Mouse (Mus musculus) ovary, postnatal 14 days (tissue): Measurements from ENCODE around the gene Stac2.
A peak's percentile ranks its signal among the peaks of the same experiment; 100 is the strongest.

Source experiments
- DNase-seq: peaks from one replicate; pipeline ENCODE4 v3.0.0; 2022; ENCODE audit warnings: low spot score

Gene Stac2

GRCm38 (mm10) chr11:98052989-98053834 lies at the start of gene Stac2:
TSS of gene Stac2 (minus strand) at chr11:98053462.
- peak; percentile 68 for DNase-seq

- no peak for DNase-seq
Observed at GRCm38 (mm10) chr11:98101332-98101731, 48.1 kb upstream of the Stac2 start.

- DNase-seq, result no peak
Observed at GRCm38 (mm10) chr11:98090583-98090982, 37.3 kb upstream of the Stac2 start.

- no peak for DNase-seq
Observed at GRCm38 (mm10) chr11:98088224-98088623, 35.0 kb upstream of the Stac2 start.

GRCm38 (mm10) chr11:98086574-98086973 lies 33.3 kb upstream of the Stac2 start:
- DNase-seq, result no peak

GRCm38 (mm10) chr11:98086141-98086540 lies 32.9 kb upstream of the Stac2 start:
- no peak for DNase-seq

GRCm38 (mm10) chr11:98082745-98083144 lies 29.5 kb upstream of the Stac2 start:
- DNase-seq, result no peak

GRCm38 (mm10) chr11:98080450-98080849 lies 27.2 kb upstream of the Stac2 start:
- DNase-seq, result no peak

GRCm38 (mm10) chr11:98077086-98077485 lies 23.8 kb upstream of the Stac2 start:
- DNase-seq, result no peak

- DNase-seq, result peak; percentile 91
Observed at GRCm38 (mm10) chr11:98075195-98075808, 22.0 kb upstream of the Stac2 start.

GRCm38 (mm10) chr11:98073442-98073841 lies 20.2 kb upstream of the Stac2 start:
- DNase-seq, result no peak

- DNase-seq, result no peak
Observed at GRCm38 (mm10) chr11:98067255-98067654, 14.0 kb upstream of the Stac2 start.

- no peak for DNase-seq
Observed at GRCm38 (mm10) chr11:98066201-98066600, 12.9 kb upstream of the Stac2 start.

- peak; percentile 59 for DNase-seq
Observed at GRCm38 (mm10) chr11:98061904-98062562, 8.8 kb upstream of the Stac2 start.

- no peak for DNase-seq
Observed at GRCm38 (mm10) chr11:98061441-98061840, 8.2 kb upstream of the Stac2 start.

- no peak for DNase-seq
Observed at GRCm38 (mm10) chr11:98060104-98060692, 6.9 kb upstream of the Stac2 start.

GRCm38 (mm10) chr11:98059662-98060061 lies 6.4 kb upstream of the Stac2 start:
- DNase-seq, result no peak

GRCm38 (mm10) chr11:98057998-98058397 lies 4.7 kb upstream of the Stac2 start:
- no peak for DNase-seq

- DNase-seq, result no peak
Observed at GRCm38 (mm10) chr11:98057466-98057865, 4.2 kb upstream of the Stac2 start.

GRCm38 (mm10) chr11:98052129-98052988 lies 903 bp downstream of the Stac2 start:
- DNase-seq, result no peak

- DNase-seq, result no peak
Observed at GRCm38 (mm10) chr11:98051611-98052128, 1.6 kb downstream of the Stac2 start.
